Mouse (Mus musculus): ENCODE results near the gene Hbb-bs. TPM values are rescaled to one million over a fixed set of nuclear protein-coding genes. Genes with fewer than 3 reads are reported as not detected.

The Hbb-bs gene
- polyA plus RNA-seq (2012; fragmentation: generic; extraction: Trizol): not detected

DNA sequence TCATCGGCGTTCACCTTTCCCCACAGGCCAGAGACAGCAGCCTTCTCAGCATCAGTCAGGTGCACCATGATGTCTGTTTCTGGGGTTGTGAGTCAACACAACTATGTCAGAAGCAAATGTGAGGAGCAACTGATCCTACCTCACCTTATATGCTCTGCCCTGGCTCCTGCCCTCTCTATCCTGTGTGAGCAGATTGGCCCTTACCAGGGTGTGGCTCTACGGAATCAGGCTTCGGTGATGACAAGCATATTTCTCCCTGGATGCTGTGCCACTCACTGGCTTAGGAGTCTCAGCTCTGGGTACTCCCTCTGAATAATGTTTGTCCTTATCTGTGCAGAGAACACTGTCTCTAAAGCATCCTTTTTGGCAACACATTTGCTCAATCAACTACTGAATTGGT lies at the start of gene Hbb-bs:
TSS of gene Hbb-bs (minus strand) at position 289 of the 400 bp plus-strand sequence.
- no peaks in the 10 kb centered on the region for H3K27me3 ChIP-seq (ENCODE audit: control insufficient read depth, insufficient read depth, insufficient read length)
- TF ChIP-seq MYOG (IDR thresholded peaks at IDR 0.05; ENCODE audit: control insufficient read depth in 1 of 3, insufficient read depth in 1 of 3, insufficient read length in 2 of 3, low read depth in 2 of 3) (no peak), TCF12 (IDR thresholded peaks at IDR 0.05; ENCODE audit: insufficient read depth, poor library complexity, severe bottlenecking) (no peak), E2F4 (IDR thresholded peaks at IDR 0.05; ENCODE audit: insufficient read depth) (no peak), MAX (IDR thresholded peaks at IDR 0.05; ENCODE audit: low read depth) (no peak), SRF (IDR thresholded peaks at IDR 0.05; ENCODE audit: control insufficient read depth, insufficient read length, low read depth) (no peak), POLR2A (IDR thresholded peaks at IDR 0.05; ENCODE audit: insufficient read length, low read depth) (no peak), TCF3 (IDR thresholded peaks at IDR 0.05; ENCODE audit: insufficient read length, low read depth) (no peak), POLR2AphosphoS2 (IDR thresholded peaks at IDR 0.05; ENCODE audit: insufficient read length, low read depth) (no peak), CEBPB (IDR thresholded peaks at IDR 0.05; ENCODE audit: insufficient read depth, poor library complexity, severe bottlenecking) (no peak), REST (IDR thresholded peaks at IDR 0.05; ENCODE audit: insufficient read depth, insufficient read length) (no peak), MYOD1 (IDR thresholded peaks at IDR 0.05; ENCODE audit: control insufficient read depth in 1 of 3, insufficient read length in 2 of 3, low read depth in 2 of 3) (no peak)
- no peaks in the 10 kb centered on the region for H3K79me2 ChIP-seq (ENCODE audit: control insufficient read depth, insufficient read depth)
- no peak within 1 kb of the TSS for H3K4me2 ChIP-seq (ENCODE audit: low read depth)
- no peak within 1 kb of the TSS for H3ac ChIP-seq (ENCODE audit: control insufficient read depth, insufficient read length)
- no peaks in the 10 kb centered on the region for H3K36me3 ChIP-seq (ENCODE audit: control insufficient read depth, insufficient read depth)
- H3K4me3 ChIP-seq: no peak within 1 kb of the TSS

- Histone ChIP-seq H3K27me3 (ENCODE audit: control insufficient read depth, insufficient read depth, insufficient read length) (no peaks in the 10 kb centered on the region), H3ac (ENCODE audit: control insufficient read depth, insufficient read length) (no peak overlapping the region), H3K4me3 (no peak overlapping the region), H3K36me3 (ENCODE audit: control insufficient read depth, insufficient read depth) (no peaks in the 10 kb centered on the region), H3K79me2 (ENCODE audit: control insufficient read depth, insufficient read depth) (no peaks in the 10 kb centered on the region), H3K4me2 (ENCODE audit: low read depth) (no peak overlapping the region)
- no peak for TF ChIP-seq POLR2AphosphoS2 (IDR thresholded peaks at IDR 0.05; ENCODE audit: insufficient read length, low read depth)
- no peak for TF ChIP-seq REST (IDR thresholded peaks at IDR 0.05; ENCODE audit: insufficient read depth, insufficient read length)
- no peak for TF ChIP-seq E2F4 (IDR thresholded peaks at IDR 0.05; ENCODE audit: insufficient read depth)
- TF ChIP-seq MYOG (IDR thresholded peaks at IDR 0.05; ENCODE audit: control insufficient read depth in 1 of 3, insufficient read depth in 1 of 3, insufficient read length in 2 of 3, low read depth in 2 of 3): no peak
- TF ChIP-seq MYOD1 (IDR thresholded peaks at IDR 0.05; ENCODE audit: control insufficient read depth in 1 of 3, insufficient read length in 2 of 3, low read depth in 2 of 3): no peak
- no peak for TF ChIP-seq TCF12 (IDR thresholded peaks at IDR 0.05; ENCODE audit: insufficient read depth, poor library complexity, severe bottlenecking)
- no peak for TF ChIP-seq POLR2A (IDR thresholded peaks at IDR 0.05; ENCODE audit: insufficient read length, low read depth)
- no peak for TF ChIP-seq TCF3 (IDR thresholded peaks at IDR 0.05; ENCODE audit: insufficient read length, low read depth)
- no peak for TF ChIP-seq USF1 (IDR thresholded peaks at IDR 0.05; ENCODE audit: low read depth)
- no peak for TF ChIP-seq CEBPB (IDR thresholded peaks at IDR 0.05; ENCODE audit: insufficient read depth, poor library complexity, severe bottlenecking)
- TF ChIP-seq SRF (IDR thresholded peaks at IDR 0.05; ENCODE audit: control insufficient read depth, insufficient read length, low read depth): no peak
- no peak for TF ChIP-seq MAX (IDR thresholded peaks at IDR 0.05; ENCODE audit: low read depth)
Observed at GRCm38 (mm10) chr7:103877093-103877492, 49.2 kb upstream of the Hbb-bs start.

GRCm38 (mm10) chr7:103874451-103874850 lies 46.6 kb upstream of the Hbb-bs start:
- TF ChIP-seq SRF (IDR thresholded peaks at IDR 0.05; ENCODE audit: control insufficient read depth, insufficient read length, low read depth) (no peak), CEBPB (IDR thresholded peaks at IDR 0.05; ENCODE audit: insufficient read depth, poor library complexity, severe bottlenecking) (no peak), MAX (IDR thresholded peaks at IDR 0.05; ENCODE audit: low read depth) (no peak)
- no peaks in the 10 kb centered on the region for H3K36me3 ChIP-seq (ENCODE audit: control insufficient read depth, insufficient read depth)
- no peaks in the 10 kb centered on the region for H3K27me3 ChIP-seq (ENCODE audit: control insufficient read depth, insufficient read depth, insufficient read length)
- H3K4me3 ChIP-seq: no peak overlapping the region
- H3ac ChIP-seq (ENCODE audit: control insufficient read depth, insufficient read length): no peak overlapping the region
- no peaks in the 10 kb centered on the region for H3K79me2 ChIP-seq (ENCODE audit: control insufficient read depth, insufficient read depth)
- H3K4me2 ChIP-seq (ENCODE audit: low read depth): no peak overlapping the region

DNA sequence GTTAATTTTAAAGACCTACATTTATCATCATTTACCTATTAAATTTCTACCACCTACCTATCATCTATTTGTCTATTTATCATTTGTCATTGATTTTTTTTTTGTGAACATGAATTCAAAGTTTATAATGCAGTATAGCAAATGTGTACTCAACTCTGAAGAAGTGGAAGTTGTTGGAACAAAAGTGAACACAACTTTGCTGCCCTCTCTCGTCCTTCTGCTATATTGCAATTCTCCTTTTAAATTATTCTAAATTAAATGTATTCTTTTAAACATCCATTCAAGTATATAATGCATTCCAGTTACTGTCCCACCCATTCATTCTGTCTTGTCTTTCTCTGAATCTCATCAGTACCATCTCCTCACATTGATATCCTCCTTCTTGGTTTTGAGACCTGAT lies 45.2 kb upstream of the Hbb-bs start:
- Histone ChIP-seq H3K79me2 (ENCODE audit: control insufficient read depth, insufficient read depth) (no peaks in the 10 kb centered on the region), H3K36me3 (ENCODE audit: control insufficient read depth, insufficient read depth) (no peaks in the 10 kb centered on the region), H3K27me3 (ENCODE audit: control insufficient read depth, insufficient read depth, insufficient read length) (no peaks in the 10 kb centered on the region), H3K4me2 (ENCODE audit: low read depth) (no peak overlapping the region), H3ac (ENCODE audit: control insufficient read depth, insufficient read length) (no peak overlapping the region), H3K4me3 (no peak overlapping the region)
- TF ChIP-seq MYOD1 (IDR thresholded peaks at IDR 0.05; ENCODE audit: control insufficient read depth in 1 of 3, insufficient read length in 2 of 3, low read depth in 2 of 3) (no peak), E2F4 (IDR thresholded peaks at IDR 0.05; ENCODE audit: insufficient read depth) (no peak), POLR2AphosphoS2 (IDR thresholded peaks at IDR 0.05; ENCODE audit: insufficient read length, low read depth) (no peak), USF1 (IDR thresholded peaks at IDR 0.05; ENCODE audit: low read depth) (no peak), MAX (IDR thresholded peaks at IDR 0.05; ENCODE audit: low read depth) (no peak), TCF12 (IDR thresholded peaks at IDR 0.05; ENCODE audit: insufficient read depth, poor library complexity, severe bottlenecking) (no peak), POLR2A (IDR thresholded peaks at IDR 0.05; ENCODE audit: insufficient read length, low read depth) (no peak)

GRCm38 (mm10) chr7:103870667-103871066 lies 42.8 kb upstream of the Hbb-bs start:
- no peaks in the 10 kb centered on the region for H3K27me3 ChIP-seq (ENCODE audit: control insufficient read depth, insufficient read depth, insufficient read length)
- H3ac ChIP-seq (ENCODE audit: control insufficient read depth, insufficient read length): no peak overlapping the region
- no peaks in the 10 kb centered on the region for H3K36me3 ChIP-seq (ENCODE audit: control insufficient read depth, insufficient read depth)
- H3K79me2 ChIP-seq (ENCODE audit: control insufficient read depth, insufficient read depth): no peaks in the 10 kb centered on the region
- no peak overlapping the region for H3K4me2 ChIP-seq (ENCODE audit: low read depth)
- H3K4me3 ChIP-seq: no peak overlapping the region
- TF ChIP-seq POLR2A (IDR thresholded peaks at IDR 0.05; ENCODE audit: insufficient read length, low read depth) (no peak), MYOG (IDR thresholded peaks at IDR 0.05; ENCODE audit: control insufficient read depth in 1 of 3, insufficient read depth in 1 of 3, insufficient read length in 2 of 3, low read depth in 2 of 3) (no peak), REST (IDR thresholded peaks at IDR 0.05; ENCODE audit: insufficient read depth, insufficient read length) (no peak), USF1 (IDR thresholded peaks at IDR 0.05; ENCODE audit: low read depth) (no peak), SRF (IDR thresholded peaks at IDR 0.05; ENCODE audit: control insufficient read depth, insufficient read length, low read depth) (no peak)
